Mouse (Mus musculus) ES-Bruce4 (cell line): ENCODE results near the gene Peli1. TPM values are rescaled to one million over a fixed set of nuclear protein-coding genes. Genes with fewer than 3 reads are reported as not detected.
A peak's percentile ranks its signal among the peaks of the same experiment; 100 is the strongest.

Experiments used
- H3K27ac ChIP-seq: 2 replicates; pipeline ENCODE4 v1.5.1; 2012; ENCODE audit warnings: low read length, inconsistent platforms; ENCODE audit not compliant: insufficient read depth
- H3K27me3 ChIP-seq: 2 replicates; pipeline ENCODE4 v1.6.1; 2012; ENCODE audit warnings: mild to moderate bottlenecking, low read length, inconsistent platforms; ENCODE audit not compliant: control insufficient read depth, poor library complexity, insufficient read depth, severe bottlenecking
- H3K36me3 ChIP-seq: 2 replicates; pipeline ENCODE4 v1.6.1; 2012; ENCODE audit warnings: inconsistent platforms, mild to moderate bottlenecking, low read length, moderate library complexity; ENCODE audit not compliant: control insufficient read depth, poor library complexity, insufficient read depth, severe bottlenecking
- H3K4me1 ChIP-seq: one replicate; pipeline ENCODE4 v1.8.1; 2011; ENCODE audit warnings: low read length; ENCODE audit not compliant: control insufficient read depth, insufficient read depth
- H3K4me3 ChIP-seq: 2 replicates; pipeline ENCODE4 v1.5.1; 2011; ENCODE audit warnings: low read depth, mild to moderate bottlenecking, low read length
- H3K9ac ChIP-seq: 2 replicates; pipeline ENCODE4 v1.6.1; 2012; ENCODE audit warnings: low read depth, mild to moderate bottlenecking, inconsistent platforms; ENCODE audit not compliant: poor library complexity, severe bottlenecking
- H3K9me3 ChIP-seq: replicated peaks from 2 replicates; pipeline ENCODE4 v1.6.1; 2012; ENCODE audit warnings: mild to moderate bottlenecking, low read length, inconsistent platforms; ENCODE audit not compliant: control insufficient read depth, poor library complexity, insufficient read depth, severe bottlenecking
- CTCF ChIP-seq: IDR thresholded peaks from one replicate; pipeline ENCODE4 v1.8.1; 2011; ENCODE audit warnings: low read depth, low read length
- EP300 ChIP-seq: IDR thresholded peaks from 2 replicates; pipeline ENCODE4 v1.6.1; 2011; ENCODE audit warnings: low read depth, low read length; ENCODE audit not compliant: insufficient read depth
- POLR2A ChIP-seq: IDR thresholded peaks from one replicate; pipeline ENCODE4 v1.8.1; 2011; ENCODE audit warnings: low read length; ENCODE audit not compliant: insufficient read depth
- polyA plus RNA-seq: library from polyadenylated mRNA; stranded (reverse); fragments of >200 nt; gene quantifications from 2 replicates; pipeline ENCODE4 v1.2.4, GENCODE M21; 2011; ENCODE audit warnings: low read depth; ENCODE audit not compliant: missing spikeins, insufficient read depth, insufficient read length

The Peli1 gene
- polyA plus RNA-seq, 1 experiment = 41.0 TPM

- Histone ChIP-seq H3K9ac (no peak overlapping the region), H3K27ac (no peak overlapping the region), H3K9me3 (no peaks in the 10 kb centered on the region), H3K27me3 (no peaks in the 10 kb centered on the region), H3K4me3 (no peak overlapping the region), H3K4me1 (no peaks in the 10 kb centered on the region), H3K36me3 (no peaks in the 10 kb centered on the region)
- TF ChIP-seq POLR2A (no peak), EP300 (no peak), CTCF (no peak)
Measured at GRCm38 (mm10) chr11:21088356-21088755, 2.7 kb upstream of the Peli1 start.

- Histone ChIP-seq H3K4me1 (no peaks in the 10 kb centered on the region), H3K9ac (no peak overlapping the region), H3K27ac (no peak overlapping the region), H3K4me3 (no peak overlapping the region), H3K27me3 (no peaks in the 10 kb centered on the region), H3K36me3 (no peaks in the 10 kb centered on the region), H3K9me3 (no peaks in the 10 kb centered on the region)
- TF ChIP-seq CTCF (no peak), EP300 (no peak), POLR2A (no peak)
Measured at GRCm38 (mm10) chr11:21089571-21089970, 1.5 kb upstream of the Peli1 start.

- no peak for TF ChIP-seq CTCF
- TF ChIP-seq POLR2A = no peak
- no peak for TF ChIP-seq EP300
- no peaks in the 10 kb centered on the region for H3K27me3 ChIP-seq
- no peaks in the 10 kb centered on the region for H3K36me3 ChIP-seq
- no peaks in the 10 kb centered on the region for H3K9me3 ChIP-seq
- H3K4me3 ChIP-seq = peak overlapping the region; percentile 90
- H3K9ac ChIP-seq = peak overlapping the region; percentile 99
- no peaks in the 10 kb centered on the region for H3K4me1 ChIP-seq
- H3K27ac ChIP-seq = peak overlapping the region; percentile 45
Measured at GRCm38 (mm10) chr11:21091428-21092405, 626 bp downstream of the Peli1 start.

GRCm38 (mm10) chr11:21092621-21093020 is 1.5 kb downstream of the Peli1 start:
- no peaks in the 10 kb centered on the region for H3K4me1 ChIP-seq
- H3K27ac ChIP-seq = no peak overlapping the region

GRCm38 (mm10) chr11:21093081-21093815 is 2.2 kb downstream of the Peli1 start:
- no peaks in the 10 kb centered on the region for H3K4me1 ChIP-seq
- H3K27me3 ChIP-seq = no peaks in the 10 kb centered on the region
- no peak overlapping the region for H3K4me3 ChIP-seq
- H3K36me3 ChIP-seq = no peaks in the 10 kb centered on the region
- H3K9me3 ChIP-seq = no peaks in the 10 kb centered on the region
- H3K9ac ChIP-seq = no peak overlapping the region; the same call in 1 of the 2 replicates
- no peak overlapping the region for H3K27ac ChIP-seq
- TF ChIP-seq POLR2A = no peak
- TF ChIP-seq CTCF = no peak
- TF ChIP-seq EP300 = no peak

More at GRCm38 (mm10) chr11:21092621-21093020, 1.5 kb downstream of the Peli1 start:
- Histone ChIP-seq H3K4me3 (no peak overlapping the region; the same call in 1 of the 2 replicates), H3K36me3 (no peaks in the 10 kb centered on the region), H3K9ac (peak overlapping the region; percentile 99; the same call in 1 of the 2 replicates), H3K9me3 (no peaks in the 10 kb centered on the region), H3K27me3 (no peaks in the 10 kb centered on the region)
- TF ChIP-seq POLR2A (no peak), EP300 (no peak), CTCF (no peak)

GRCm38 (mm10) chr11:21096590-21096989 is 5.5 kb downstream of the Peli1 start:
- peak; percentile 7 for TF ChIP-seq CTCF
- TF ChIP-seq POLR2A = no peak
- H3K4me1 ChIP-seq = no peaks in the 10 kb centered on the region
- no peaks in the 10 kb centered on the region for H3K9me3 ChIP-seq
- H3K9ac ChIP-seq = no peak overlapping the region
- no peaks in the 10 kb centered on the region for H3K27me3 ChIP-seq
- H3K36me3 ChIP-seq = no peaks in the 10 kb centered on the region
- H3K4me3 ChIP-seq = no peak overlapping the region
- H3K27ac ChIP-seq = no peak overlapping the region
